7 mouse cellular contexts compared by ENCODE assay signal in the genomic region with DNA sequence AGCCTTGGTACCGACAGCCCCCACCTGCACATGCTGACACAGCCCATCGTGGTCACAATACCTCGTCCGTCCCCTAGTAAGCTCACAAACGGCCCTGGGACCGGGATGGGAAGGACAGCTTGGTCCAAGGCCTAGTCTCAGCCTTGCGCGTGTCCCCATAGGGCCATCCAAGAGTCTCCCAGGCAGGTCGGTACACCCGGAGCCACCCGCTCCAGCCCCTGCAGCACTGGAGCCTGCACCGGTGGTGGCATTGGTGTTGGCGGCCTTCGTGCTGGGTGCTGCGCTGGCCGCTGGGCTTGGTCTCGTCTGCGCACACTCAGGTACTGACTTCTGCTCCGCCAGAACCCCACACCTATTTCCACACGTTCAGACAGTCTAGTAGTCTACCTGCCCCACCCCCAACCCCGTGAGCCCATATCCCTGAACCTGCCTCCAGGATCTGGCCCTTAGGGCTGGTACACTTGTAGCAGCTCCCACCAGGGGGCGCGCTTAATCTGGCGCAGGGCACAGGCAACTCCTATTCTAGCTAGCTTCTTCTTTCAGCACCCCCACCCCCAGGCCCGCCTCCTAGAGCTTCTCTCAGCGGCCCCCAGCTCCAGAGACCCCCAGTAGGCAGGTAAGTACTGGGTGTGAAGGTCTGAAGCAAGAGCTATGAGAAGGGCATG. TPM values are rescaled to one million over a fixed set of nuclear protein-coding genes. Genes with fewer than 3 reads are reported as not detected.
DNase-seq lines count a peak whose midpoint lies in the region; ATAC-seq and TF ChIP-seq lines count a peak whose summit lies in the region.

No protein-coding gene starts in this region.

- intact Hi-C loops in left cerebral cortex, adult 2 months (cut with DNase I): no loop called here

- peak; percentile 93 for TF ChIP-seq CTCF in left cerebral cortex, adult 2 months (IDR thresholded peaks at IDR 0.05)

- peak; percentile 82 for DNase-seq in ZHBTc4 (ENCODE audit: low read depth, low spot score)
- peak; percentile 82 for DNase-seq in cerebellum, adult 9-11 months
- peak; percentile 77 to 83 for DNase-seq in frontal cortex, postnatal 14 days (ENCODE audit: low spot score in 2 of 2)
- DNase-seq in induced T-regulatory cell, adult 2 months (ENCODE audit: low read depth): peak; percentile 89
- DNase-seq in left cerebral cortex, adult 2 months (ENCODE audit: extremely low spot score in 1 of 2, low spot score in 2 of 2): peak; percentile 86 to 88
- peak; percentile 93 for DNase-seq in right cerebral cortex, postnatal 4 days

- no peak overlapping the region for H3K27ac ChIP-seq in left cerebral cortex, adult 2 months

- H3K4me3 ChIP-seq in left cerebral cortex, adult 2 months: no peak overlapping the region

- ATAC-seq in megakaryocyte-erythroid progenitor cell, adult 5-6 weeks (replicated peaks; ENCODE audit: low FRiP score, low TSS enrichment, poor library complexity, severe bottlenecking): peak; percentile 66

RNA-seq across cellular contexts. Expression of a gene that starts 2.4 kb away (rescaled TPM):
- total RNA-seq in left cerebral cortex, adult 2 months (2021): 10 to 100 TPM in 1 of 2 experiments, 1 to 10 TPM in 1; 8.2 to 10.5 TPM
- 9.2 and 16.7 TPM in 2 replicates for total RNA-seq in megakaryocyte-erythroid progenitor cell, adult 5-6 weeks (2014; fragmentation: Nextera tagmentation)
- 0.61 and 4.1 TPM in 2 replicates for total RNA-seq in megakaryocyte-erythroid progenitor cell, adult 5-6 weeks (2017)

RNA-seq across cellular contexts. Expression of a gene that starts 2.4 kb away (rescaled TPM):
- total RNA-seq in left cerebral cortex, adult 2 months (2021): 10 to 100 TPM; 28.8 to 31.4 TPM
- 15.4 and 23.7 TPM in 2 replicates for total RNA-seq in megakaryocyte-erythroid progenitor cell, adult 5-6 weeks (2014; fragmentation: Nextera tagmentation)
- 14.0 and 19.6 TPM in 2 replicates for total RNA-seq in megakaryocyte-erythroid progenitor cell, adult 5-6 weeks (2017)

RNA-seq across cellular contexts. Expression of a gene that starts 8.6 kb away (rescaled TPM):
- total RNA-seq in left cerebral cortex, adult 2 months (2021): 100 to 1,000 TPM; 581 to 590 TPM
- total RNA-seq in megakaryocyte-erythroid progenitor cell, adult 5-6 weeks (2014; fragmentation: Nextera tagmentation): 0.63 TPM in 1 of 2 replicates, not detected in the other
- total RNA-seq in megakaryocyte-erythroid progenitor cell, adult 5-6 weeks (2017): not detected in 2 replicates

RNA-seq across cellular contexts. Expression of a gene that starts 11.8 kb away (rescaled TPM):
- 1 to 10 TPM in 1 of 2 experiments, not detected in 1; 1.8 TPM for total RNA-seq in left cerebral cortex, adult 2 months (2021)
- total RNA-seq in megakaryocyte-erythroid progenitor cell, adult 5-6 weeks (2014; fragmentation: Nextera tagmentation): 0.90 TPM in 1 of 2 replicates, not detected in the other
- total RNA-seq in megakaryocyte-erythroid progenitor cell, adult 5-6 weeks (2017): 0.75 TPM in 1 of 2 replicates, not detected in the other

RNA-seq across cellular contexts. Expression of a gene that starts 11.9 kb away (rescaled TPM):
- total RNA-seq in left cerebral cortex, adult 2 months (2021): 10 to 100 TPM; 98.1 to 99.1 TPM
- 45.9 and 54.5 TPM in 2 replicates for total RNA-seq in megakaryocyte-erythroid progenitor cell, adult 5-6 weeks (2014; fragmentation: Nextera tagmentation)
- total RNA-seq in megakaryocyte-erythroid progenitor cell, adult 5-6 weeks (2017): 28.6 and 36.7 TPM in 2 replicates

Comparison
In these comparisons a context has a peak if more than half of its experiments do, and no peak if none do; other contexts are left out.
1. RNA of a gene that starts 8.6 kb away (total RNA-seq): 581 to 590 TPM in left cerebral cortex, adult 2 months; 0.63 TPM in megakaryocyte-erythroid progenitor cell, adult 5-6 weeks; every median in the first group is over 100 times any median in the second.
2. Peak in every context shown above with its lines, with median percentiles within 50 percentile points of each other: DNase-seq.